In genomic region chr4:132976729-132977128, GRCm38 (mm10) we compare ENCODE assay signal across 13 mouse cellular contexts. TPM values are rescaled to one million over a fixed set of nuclear protein-coding genes. Genes with fewer than 3 reads are reported as not detected.
A peak's percentile ranks its signal among the peaks of the same experiment; 100 is the strongest.
DNase-seq lines count a peak whose midpoint lies in the region; ATAC-seq lines count a peak whose summit lies in the region.
"Had no signal": no experiment of that assay in that cellular context is flagged by ENCODE, and none has a peak within 500 bp of the region (broad histone marks: within the 10 kb centered on the region; RNA-seq: fewer than 3 reads in every experiment).

No protein-coding gene starts in this region.

- H3K9ac ChIP-seq in heart, embryonic 15.5 days: no peak overlapping the region
- H3K9ac ChIP-seq: lung, embryonic 15.5 days; midbrain, embryonic 15.5 days had no signal

- H3K27me3 ChIP-seq in heart, embryonic 15.5 days: peaks cover 18% of the 10 kb centered on the region

- no peak for DNase-seq in heart, postnatal 25 days (ENCODE audit: low spot score)
- peak; percentile 34 to 52 for DNase-seq in thymus, adult 18-20 months
- no peak for DNase-seq in thymus, postnatal 10 days (ENCODE audit: low spot score in 2 of 2)
- DNase-seq in naive thymus-derived CD4-positive, alpha-beta T cell, adult 2 months (ENCODE audit: low read depth): peak; percentile 54
- no peak for DNase-seq in right cerebral cortex, postnatal 36 days (ENCODE audit: low spot score in 2 of 2)
- no peak for DNase-seq in right cerebral cortex, postnatal 4 days
- DNase-seq in cerebellum, postnatal 14 days: no peak
- DNase-seq: gastrocnemius, postnatal 14 days had no signal

- ATAC-seq in heart, embryonic 15.5 days (replicated peaks; ENCODE audit: insufficient number of reproducible peaks, insufficient read depth, low FRiP score, low read depth): no peak
- ATAC-seq: midbrain, embryonic 15.5 days had no signal

- intact Hi-C loops in heart, postnatal 25 days (cut with DNase I): no loop called here

- H3K4me3 ChIP-seq in heart, embryonic 15.5 days: no peak overlapping the region
- H3K4me3 ChIP-seq: forebrain, embryonic 10.5 days; lung, embryonic 15.5 days; midbrain, embryonic 15.5 days had no signal

- no peaks in the 10 kb centered on the region for H3K36me3 ChIP-seq in heart, embryonic 15.5 days
- H3K36me3 ChIP-seq: forebrain, embryonic 10.5 days; lung, embryonic 15.5 days; midbrain, embryonic 15.5 days had no signal

- no peaks in the 10 kb centered on the region for H3K9me3 ChIP-seq in heart, embryonic 15.5 days (replicated peaks)
- H3K9me3 ChIP-seq: forebrain, embryonic 10.5 days; lung, embryonic 15.5 days; midbrain, embryonic 15.5 days had no signal

- no peak overlapping the region for H3K4me2 ChIP-seq in heart, embryonic 15.5 days
- H3K4me2 ChIP-seq: lung, embryonic 15.5 days; midbrain, embryonic 15.5 days had no signal

- WGBS in heart, embryonic 15.5 days: 63% methylated on average over 6 of the region's 6 CpGs

- 0 out of 2 replicates have a peak overlapping the region, but pooled peaks have one; percentile 30 for H3K27ac ChIP-seq in heart, embryonic 15.5 days
- H3K27ac ChIP-seq: forebrain, embryonic 10.5 days; lung, embryonic 15.5 days; midbrain, embryonic 15.5 days; stomach, postnatal 0 days had no signal

- peaks cover 26% of the 10 kb centered on the region for H3K4me1 ChIP-seq in heart, embryonic 15.5 days (replicated peaks)

RNA-seq across cellular contexts. Expression of gene Fgr, which starts 2.8 kb away (rescaled TPM):
- 0.42 and 1.0 TPM in 2 replicates for polyA plus RNA-seq in heart, embryonic 15.5 days (2015; fragmentation: Nextera tagmentation; extraction: Ambion mirVana)
- total RNA-seq in heart, postnatal 25 days (2021): under 1 TPM; 0.26 to 0.39 TPM

RNA-seq across cellular contexts. Expression of gene Ahdc1, which starts 34.3 kb away (rescaled TPM):
- polyA plus RNA-seq in heart, embryonic 15.5 days (2015; fragmentation: Nextera tagmentation; extraction: Ambion mirVana): 6.3 and 8.5 TPM in 2 replicates
- total RNA-seq in heart, postnatal 25 days (2021): 10 to 100 TPM; 43.2 to 50.4 TPM

RNA-seq across cellular contexts. Expression of gene Fam76a, which starts 54.4 kb away (rescaled TPM):
- polyA plus RNA-seq in heart, embryonic 15.5 days (2015; fragmentation: Nextera tagmentation; extraction: Ambion mirVana): 37.0 and 40.0 TPM in 2 replicates
- total RNA-seq in heart, postnatal 25 days (2021): 10 to 100 TPM; 32.0 to 42.2 TPM

Comparison
In these comparisons a context has a peak if more than half of its experiments do, and no peak if none do; other contexts are left out.
1. DNase-seq: peak in thymus, adult 18-20 months (2 of 2) and naive thymus-derived CD4-positive, alpha-beta T cell, adult 2 months (single experiment); none in heart, postnatal 25 days (single experiment), thymus, postnatal 10 days (0 of 2), right cerebral cortex, postnatal 36 days (0 of 2), right cerebral cortex, postnatal 4 days (single experiment) and cerebellum, postnatal 14 days (0 of 2).